Mouse (Mus musculus): ENCODE data around the gene Hcls1.

Gene Hcls1

GRCm38 (mm10) chr16:36930231-36931136 lies 4.3 kb upstream of the Hcls1 start:
- DNase-seq (ENCODE audit: low spot score in 2 of 2): no peak

GRCm38 (mm10) chr16:36931381-36931780 lies 3.4 kb upstream of the Hcls1 start:
- DNase-seq (ENCODE audit: low spot score in 2 of 2): no peak

GRCm38 (mm10) chr16:36931976-36932375 lies 2.8 kb upstream of the Hcls1 start:
- DNase-seq (ENCODE audit: low spot score in 2 of 2): no peak

- DNase-seq (ENCODE audit: low spot score in 2 of 2): no peak
Observed at GRCm38 (mm10) chr16:36932546-36932945, 2.2 kb upstream of the Hcls1 start.

- DNase-seq (ENCODE audit: low spot score in 2 of 2): peak in 1 of 2 experiments; percentile 39
Observed at GRCm38 (mm10) chr16:36934131-36934840, 497 bp upstream of the Hcls1 start.

- no peak for DNase-seq (ENCODE audit: low spot score in 2 of 2)
Observed at GRCm38 (mm10) chr16:36935814-36936213, 1.0 kb downstream of the Hcls1 start.

- peak in 1 of 2 experiments; percentile 43 for DNase-seq (ENCODE audit: low spot score in 2 of 2)
Observed at GRCm38 (mm10) chr16:36941137-36941727, 6.4 kb downstream of the Hcls1 start.

GRCm38 (mm10) chr16:36941895-36942294 lies 7.1 kb downstream of the Hcls1 start:
- no peak for DNase-seq (ENCODE audit: low spot score in 2 of 2)

- DNase-seq (ENCODE audit: low spot score in 2 of 2): no peak
Observed at GRCm38 (mm10) chr16:36943591-36943990, 8.8 kb downstream of the Hcls1 start.

GRCm38 (mm10) chr16:36944895-36945424 lies 10.2 kb downstream of the Hcls1 start:
- DNase-seq (ENCODE audit: low spot score in 2 of 2): no peak

- DNase-seq (ENCODE audit: low spot score in 2 of 2): no peak
Observed at GRCm38 (mm10) chr16:36946459-36947159, 11.8 kb downstream of the Hcls1 start.

- no peak for DNase-seq (ENCODE audit: low spot score in 2 of 2)
Observed at GRCm38 (mm10) chr16:36947646-36948197, 12.9 kb downstream of the Hcls1 start.

GRCm38 (mm10) chr16:36949614-36950336 lies 15.0 kb downstream of the Hcls1 start:
- DNase-seq (ENCODE audit: low spot score in 2 of 2): no peak

- no peak for DNase-seq (ENCODE audit: low spot score in 2 of 2)
Observed at GRCm38 (mm10) chr16:36951029-36951428, 16.2 kb downstream of the Hcls1 start.

- no peak for DNase-seq (ENCODE audit: low spot score in 2 of 2)
Observed at GRCm38 (mm10) chr16:36955106-36955505, 20.3 kb downstream of the Hcls1 start.

GRCm38 (mm10) chr16:36963415-36963814 lies 28.6 kb downstream of the Hcls1 start:
- no peak for DNase-seq (ENCODE audit: low spot score in 2 of 2)

- no peak for DNase-seq (ENCODE audit: low spot score in 2 of 2)
Observed at GRCm38 (mm10) chr16:36979127-36979526, 44.3 kb downstream of the Hcls1 start.

GRCm38 (mm10) chr16:36983796-36984195 lies 49.0 kb downstream of the Hcls1 start:
- no peak for DNase-seq (ENCODE audit: low spot score in 2 of 2)

- peak; percentile 24 to 45 for DNase-seq (ENCODE audit: low spot score in 2 of 2)
Observed at GRCm38 (mm10) chr16:36985636-36986042, 50.9 kb downstream of the Hcls1 start.

GRCm38 (mm10) chr16:36987399-36987798 lies 52.6 kb downstream of the Hcls1 start:
- DNase-seq (ENCODE audit: low spot score in 2 of 2): no peak

- DNase-seq (ENCODE audit: low spot score in 2 of 2): no peak
Observed at GRCm38 (mm10) chr16:36988066-36988465, 53.3 kb downstream of the Hcls1 start.

Measured in spleen, postnatal 10 days (tissue).